7 mouse cellular contexts compared by ENCODE assay signal in the genomic region with DNA sequence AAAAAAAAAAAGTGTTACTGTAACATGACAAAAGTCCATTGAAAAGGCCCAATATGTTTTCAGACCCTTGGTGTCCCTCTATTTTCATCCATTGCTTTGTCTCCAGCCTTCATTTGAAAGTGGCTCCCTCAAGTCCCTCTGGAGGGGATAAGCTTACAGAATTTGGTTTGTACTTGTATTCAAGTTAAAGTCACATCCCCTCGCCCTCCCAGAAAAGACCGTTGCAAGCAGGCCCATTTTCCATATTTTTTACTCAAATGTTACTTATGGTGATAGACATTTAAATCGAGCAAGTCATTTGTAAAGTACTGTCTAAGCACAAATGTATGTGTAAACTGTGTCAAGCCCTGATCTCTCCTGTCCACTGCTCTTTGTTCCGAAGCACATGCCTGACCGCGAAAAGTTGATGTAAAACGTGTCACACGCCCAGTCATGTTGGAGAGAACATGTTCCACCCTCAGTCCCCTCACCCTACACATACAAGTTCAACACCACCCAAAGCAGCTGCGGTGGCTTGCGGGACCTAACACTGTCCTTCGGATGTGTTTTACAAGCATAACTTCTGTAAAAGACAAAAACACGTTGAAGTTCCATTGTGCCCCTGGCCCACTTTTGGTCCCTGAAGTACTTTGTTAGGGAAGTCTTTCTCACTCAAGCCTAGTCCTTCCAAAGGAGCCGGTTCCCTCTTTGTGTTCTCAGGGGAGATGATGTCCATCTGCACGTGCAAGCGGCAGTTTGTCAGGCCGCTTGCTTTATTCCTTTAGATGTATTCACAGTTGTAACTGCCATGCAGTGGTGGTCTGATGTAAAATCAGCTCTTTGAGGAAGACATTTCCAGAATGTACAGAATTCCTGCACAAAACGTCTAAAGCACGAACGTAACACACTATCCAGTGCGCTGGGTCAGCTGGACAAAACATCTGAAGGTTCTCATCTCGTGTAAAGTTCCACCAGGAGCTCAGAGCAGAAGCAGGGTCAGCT. TPM values are rescaled to one million over a fixed set of nuclear protein-coding genes. Genes with fewer than 3 reads are reported as not detected.
DNase-seq lines count a peak whose midpoint lies in the region; ATAC-seq and TF ChIP-seq lines count a peak whose summit lies in the region.

No protein-coding gene starts in this region.

- peak overlapping the region; percentile 99 for H3K9ac ChIP-seq in hindbrain, embryonic 11.5 days (ENCODE audit: low read depth, low read length)

- intact Hi-C loops in left cerebral cortex, postnatal 4 days (cut with DNase I) = no loop called here

- no peaks in the 10 kb centered on the region; the same call in 1 of the 2 replicates for H3K36me3 ChIP-seq in hindbrain, embryonic 11.5 days (ENCODE audit: control insufficient read depth, insufficient read depth, low read length)

- no peaks in the 10 kb centered on the region for H3K27me3 ChIP-seq in hindbrain, embryonic 11.5 days (ENCODE audit: control insufficient read depth, insufficient read depth, low read length)

- H3K4me2 ChIP-seq in hindbrain, embryonic 11.5 days (replicated peaks; ENCODE audit: low read depth, low read length) = peak overlapping the region; percentile 83

- no peak for TF ChIP-seq CTCF in lung, adult 2 months (IDR thresholded peaks at IDR 0.05; ENCODE audit: insufficient read depth, low read length)

- DNase-seq in left cerebral cortex, postnatal 4 days = peak; percentile 9
- DNase-seq in left cerebral cortex, adult 18-20 months (ENCODE audit: low spot score in 2 of 2) = no peak
- DNase-seq in embryo, embryonic 10 days (ENCODE audit: low spot score) = peak; percentile 68
- peak; percentile 62 for DNase-seq in hindbrain, embryonic 11.5 days (ENCODE audit: low spot score)
- peak; percentile 30 for DNase-seq in lung, adult 2 months
- peak; percentile 47 for DNase-seq in retina, embryonic 14.5 days (ENCODE audit: low spot score)

- H3K27ac ChIP-seq in hindbrain, embryonic 11.5 days (ENCODE audit: low read depth, low read length) = peak overlapping the region; percentile 100

- peaks cover 6% of the 10 kb centered on the region; the same call in 1 of the 2 replicates for H3K4me1 ChIP-seq in hindbrain, embryonic 11.5 days (replicated peaks; ENCODE audit: control insufficient read depth, insufficient read depth, low read length)
- H3K4me1 ChIP-seq in lung, adult 2 months (ENCODE audit: control insufficient read depth, insufficient read depth, low read length) = peaks cover 32% of the 10 kb centered on the region

- ATAC-seq in hindbrain, embryonic 11.5 days (ENCODE audit: low FRiP score) = no peak
- no peak for ATAC-seq in megakaryocyte progenitor cell, adult 5-6 weeks (replicated peaks; ENCODE audit: poor library complexity)

- 34% methylated on average over 21 of the region's 21 CpGs for WGBS in hindbrain, embryonic 11.5 days
- 12% methylated on average over 21 of the region's 21 CpGs for WGBS in lung, adult 2 months

- H3K4me3 ChIP-seq in hindbrain, embryonic 11.5 days (ENCODE audit: low read depth, low read length) = peak overlapping the region; percentile 86
- H3K4me3 ChIP-seq in lung, adult 2 months (replicated peaks; ENCODE audit: extremely low read depth, low read depth, low read length) = peak overlapping the region; percentile 90

- TF ChIP-seq POLR2A in lung, adult 2 months (IDR thresholded peaks at IDR 0.05; ENCODE audit: borderline replicate concordance, extremely low read depth, low read depth, low read length) = no peak

- H3K9me3 ChIP-seq in hindbrain, embryonic 11.5 days (ENCODE audit: control insufficient read depth, low read length) = no peaks in the 10 kb centered on the region; the same call in 1 of the 2 replicates

RNA-seq across cellular contexts. Expression of a gene that starts 2.5 kb away (rescaled TPM):
- total RNA-seq in left cerebral cortex, postnatal 4 days (2021) = 10 to 100 TPM; 67.8 to 68.5 TPM
- total RNA-seq in left cerebral cortex, adult 18-20 months (2021) = 10 to 100 TPM; 52.7 to 60.7 TPM
- polyA plus RNA-seq in hindbrain, embryonic 11.5 days (2014; fragmentation: Nextera tagmentation; extraction: Ambion mirVana) = 15.7 and 20.7 TPM in 2 replicates
- polyA plus RNA-seq in lung, adult 2 months (2012; rRNA removed) = 44.9 and 45.9 TPM in 2 replicates
- 36.5 and 38.7 TPM in 2 replicates for total RNA-seq in megakaryocyte progenitor cell, adult 5-6 weeks (2015)
- total RNA-seq in megakaryocyte progenitor cell, adult 5-6 weeks (2017) = 25.9 and 33.5 TPM in 2 replicates

RNA-seq across cellular contexts. Expression of a gene that starts 15.7 kb away (rescaled TPM):
- 100 to 1,000 TPM; 119 to 129 TPM for total RNA-seq in left cerebral cortex, postnatal 4 days (2021)
- 100 to 1,000 TPM; 114 to 119 TPM for total RNA-seq in left cerebral cortex, adult 18-20 months (2021)
- 339 and 377 TPM in 2 replicates for polyA plus RNA-seq in hindbrain, embryonic 11.5 days (2014; fragmentation: Nextera tagmentation; extraction: Ambion mirVana)
- polyA plus RNA-seq in lung, adult 2 months (2012; rRNA removed) = 20.7 and 31.0 TPM in 2 replicates
- total RNA-seq in megakaryocyte progenitor cell, adult 5-6 weeks (2015) = 76.8 and 81.3 TPM in 2 replicates
- total RNA-seq in megakaryocyte progenitor cell, adult 5-6 weeks (2017) = 429 and 547 TPM in 2 replicates

RNA-seq across cellular contexts. Expression of a gene that starts 49.3 kb away (rescaled TPM):
- total RNA-seq in left cerebral cortex, postnatal 4 days (2021) = 10 to 100 TPM; 61.8 to 66.8 TPM
- total RNA-seq in left cerebral cortex, adult 18-20 months (2021) = 10 to 100 TPM; 75.9 to 81.5 TPM
- 51.4 and 56.5 TPM in 2 replicates for polyA plus RNA-seq in hindbrain, embryonic 11.5 days (2014; fragmentation: Nextera tagmentation; extraction: Ambion mirVana)
- polyA plus RNA-seq in lung, adult 2 months (2012; rRNA removed) = 129 and 205 TPM in 2 replicates
- total RNA-seq in megakaryocyte progenitor cell, adult 5-6 weeks (2015) = 34.6 and 42.5 TPM in 2 replicates
- total RNA-seq in megakaryocyte progenitor cell, adult 5-6 weeks (2017) = 9.5 and 13.5 TPM in 2 replicates

Comparison
In these comparisons a context has a peak if more than half of its experiments do, and no peak if none do; other contexts are left out.
1. DNase-seq: peak in left cerebral cortex, postnatal 4 days (single experiment), embryo, embryonic 10 days (single experiment), hindbrain, embryonic 11.5 days (single experiment), lung, adult 2 months (single experiment) and retina, embryonic 14.5 days (single experiment); none in left cerebral cortex, adult 18-20 months (0 of 2).